Mouse (Mus musculus): ENCODE results near the gene Spaar. TPM values are rescaled to one million over a fixed set of nuclear protein-coding genes. Genes with fewer than 3 reads are reported as not detected.

The Spaar gene
- total RNA-seq (2012; rRNA removed) (not detected in 2 replicates), polyA plus RNA-seq (2012; ENCODE audit: insufficient read depth in 1 of 2, insufficient read length in 2 of 2, low read depth in 1 of 2, low replicate concordance in 2 of 2, missing spikeins in 1 of 2) (not detected)

- H3K36me3 ChIP-seq (ENCODE audit: control insufficient read depth in 1 of 2, insufficient read depth in 2 of 2, low read length in 2 of 2), result no peaks in the 10 kb centered on the region
- no peaks in the 10 kb centered on the region for H3K9me3 ChIP-seq (replicated peaks; ENCODE audit: insufficient read depth, low read length)
- no peak within 1 kb of the TSS for H3K4me3 ChIP-seq (ENCODE audit: control insufficient read depth in 1 of 2, insufficient read depth in 1 of 2, low read depth in 2 of 2, low read length in 2 of 2)
- DNase-seq (ENCODE audit: low read depth, low spot score), result peak; percentile 56
- TF ChIP-seq TAL1 (IDR thresholded peaks at IDR 0.05; ENCODE audit: low read length), result 0 out of 2 replicates have a peak, but pooled peaks have one; percentile 11
- no peak for TF ChIP-seq JUND (IDR thresholded peaks at IDR 0.05; ENCODE audit: low read depth, low read length)
- H3K27me3 ChIP-seq (ENCODE audit: control insufficient read depth in 1 of 2, insufficient read depth in 2 of 2, low read length in 2 of 2), result 0 out of 4 replicates have a peak, but pooled peaks cover 0 to 2% of the 10 kb centered on the region in 2 experiments
- H3K9ac ChIP-seq (ENCODE audit: control insufficient read depth, low read depth, low read length, poor library complexity, severe bottlenecking), result no peak within 1 kb of the TSS
- H3K79me2 ChIP-seq (ENCODE audit: control insufficient read depth, insufficient read depth, low read length, poor library complexity), result no peaks in the 10 kb centered on the region
- peaks cover 0 to 19% of the 10 kb centered on the region in 2 experiments; a peak in 2 of 4 replicates for H3K4me1 ChIP-seq (ENCODE audit: control insufficient read depth in 1 of 2, insufficient read depth in 2 of 2, low read length in 2 of 2)
- H3K27ac ChIP-seq (ENCODE audit: control insufficient read depth, low read depth, low read length), result no peak within 1 kb of the TSS
Observed at GRCm38 (mm10) chr4:43729794-43730550, at the start of gene Spaar. Spaar (plus strand) TSS chr4:43730034.

- no peak overlapping the region for H3K4me3 ChIP-seq (ENCODE audit: control insufficient read depth in 1 of 2, insufficient read depth in 1 of 2, low read depth in 2 of 2, low read length in 2 of 2)
- DNase-seq (ENCODE audit: low read depth, low spot score), result no peak
- H3K9ac ChIP-seq (ENCODE audit: control insufficient read depth, low read depth, low read length, poor library complexity, severe bottlenecking), result no peak overlapping the region
- no peaks in the 10 kb centered on the region for H3K27me3 ChIP-seq (ENCODE audit: control insufficient read depth in 1 of 2, insufficient read depth in 2 of 2, low read length in 2 of 2)
- H3K79me2 ChIP-seq (ENCODE audit: control insufficient read depth, insufficient read depth, low read length, poor library complexity), result no peaks in the 10 kb centered on the region
- H3K27ac ChIP-seq (ENCODE audit: control insufficient read depth, low read depth, low read length), result no peak overlapping the region
- peaks cover 0 to 18% of the 10 kb centered on the region in 2 experiments; a peak in 2 of 4 replicates for H3K36me3 ChIP-seq (ENCODE audit: control insufficient read depth in 1 of 2, insufficient read depth in 2 of 2, low read length in 2 of 2)
- no peaks in the 10 kb centered on the region for H3K9me3 ChIP-seq (replicated peaks; ENCODE audit: insufficient read depth, low read length)
- H3K4me1 ChIP-seq (ENCODE audit: control insufficient read depth in 1 of 2, insufficient read depth in 2 of 2, low read length in 2 of 2), result peaks cover 4 to 19% of the 10 kb centered on the region in 2 experiments
- TF ChIP-seq NELFE (IDR thresholded peaks at IDR 0.05; ENCODE audit: low read depth, low read length), result no peak
- TF ChIP-seq POLR2AphosphoS5 (IDR thresholded peaks at IDR 0.05; ENCODE audit: borderline replicate concordance, low read depth, low read length), result no peak
- TF ChIP-seq MAX (IDR thresholded peaks at IDR 0.05; ENCODE audit: low read length), result no peak
- TF ChIP-seq TBP (IDR thresholded peaks at IDR 0.05; ENCODE audit: low read depth, low read length), result no peak
- TF ChIP-seq MEF2A (IDR thresholded peaks at IDR 0.05; ENCODE audit: extremely low read depth, insufficient replicate concordance, low read depth, low read length, poor library complexity, severe bottlenecking), result no peak
- no peak for TF ChIP-seq MAZ (IDR thresholded peaks at IDR 0.05; ENCODE audit: low read depth, low read length)
- no peak for TF ChIP-seq RAD21 (IDR thresholded peaks at IDR 0.05; ENCODE audit: low read depth, low read length)
- TF ChIP-seq POLR2AphosphoS2 (IDR thresholded peaks at IDR 0.05; ENCODE audit: low read length), result no peak
Observed at GRCm38 (mm10) chr4:43690021-43690420, 39.8 kb upstream of the Spaar start.

GRCm38 (mm10) chr4:43691026-43691425 lies 38.8 kb upstream of the Spaar start:
- Histone ChIP-seq H3K79me2 (ENCODE audit: control insufficient read depth, insufficient read depth, low read length, poor library complexity) (no peaks in the 10 kb centered on the region), H3K4me1 (ENCODE audit: control insufficient read depth in 1 of 2, insufficient read depth in 2 of 2, low read length in 2 of 2) (peaks cover 4 to 28% of the 10 kb centered on the region in 2 experiments), H3K9ac (ENCODE audit: control insufficient read depth, low read depth, low read length, poor library complexity, severe bottlenecking) (no peak overlapping the region), H3K27ac (ENCODE audit: control insufficient read depth, low read depth, low read length) (no peak overlapping the region), H3K27me3 (ENCODE audit: control insufficient read depth in 1 of 2, insufficient read depth in 2 of 2, low read length in 2 of 2) (no peaks in the 10 kb centered on the region), H3K4me3 (ENCODE audit: control insufficient read depth in 1 of 2, insufficient read depth in 1 of 2, low read depth in 2 of 2, low read length in 2 of 2) (no peak overlapping the region), H3K9me3 (replicated peaks; ENCODE audit: insufficient read depth, low read length) (no peaks in the 10 kb centered on the region), H3K36me3 (ENCODE audit: control insufficient read depth in 1 of 2, insufficient read depth in 2 of 2, low read length in 2 of 2) (peaks cover 0 to 23% of the 10 kb centered on the region in 2 experiments; a peak in 2 of 4 replicates)
- no peak for DNase-seq (ENCODE audit: low read depth, low spot score)
- TF ChIP-seq RCOR1 (IDR thresholded peaks at IDR 0.05; ENCODE audit: low read depth, low read length), result no peak
- TF ChIP-seq MAFK (IDR thresholded peaks at IDR 0.05; ENCODE audit: borderline replicate concordance, low read depth, low read length), result no peak
- no peak for TF ChIP-seq MYC (IDR thresholded peaks at IDR 0.05; ENCODE audit: low read depth, low read length)
